Mouse (Mus musculus): Measurements from ENCODE around the gene Vasn. TPM values are rescaled to one million over a fixed set of nuclear protein-coding genes. Genes with fewer than 3 reads are reported as not detected.

Vasn gene
- polyA plus RNA-seq (2015; fragmentation: Nextera tagmentation; extraction: Ambion mirVana): 4.2 and 4.3 TPM in 2 replicates

DNA sequence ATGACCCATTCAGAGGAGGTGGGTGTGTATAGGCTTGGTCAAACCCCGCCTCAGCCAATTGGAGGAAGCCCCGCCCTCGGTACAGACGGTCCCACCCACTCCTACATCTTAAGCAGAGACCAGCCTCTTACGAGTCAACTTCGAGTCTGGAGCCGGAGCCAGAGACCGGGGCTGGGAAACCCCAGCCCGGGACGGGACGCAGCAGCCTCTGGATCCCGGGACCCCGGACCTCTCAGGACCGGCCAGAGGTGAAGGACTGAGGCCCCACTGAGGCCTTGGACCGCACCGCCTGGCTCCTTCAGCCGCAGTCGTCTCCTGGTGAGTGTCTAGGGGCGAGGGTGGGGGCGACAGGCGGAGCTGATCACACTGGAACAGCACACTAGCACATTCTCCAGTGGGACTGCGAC is at the start of gene Vasn, which contains the start of gene Dnaja3:
Gene Vasn (plus strand): TSS at position 111 of the 407 bp plus-strand sequence.
Gene Dnaja3 (plus strand): TSS at position 159 of the 407 bp plus-strand sequence.
- no peaks in the 10 kb centered on the region for H3K27me3 ChIP-seq (ENCODE audit: control insufficient read depth, insufficient read depth, low read depth, low read length)
- peak within 1 kb of the TSS; percentile 62 for H3K9ac ChIP-seq (ENCODE audit: low read depth, low read length)
- H3K4me1 ChIP-seq (ENCODE audit: control insufficient read depth, insufficient read depth, low read length): peaks cover 7% of the 10 kb centered on the region
- H3K36me3 ChIP-seq (ENCODE audit: control insufficient read depth, insufficient read depth, low read length): no peaks in the 10 kb centered on the region
- no peak within 1 kb of the TSS for H3K27ac ChIP-seq (ENCODE audit: low read length)
- H3K9me3 ChIP-seq (replicated peaks; ENCODE audit: control insufficient read depth, low read length, poor library complexity, severe bottlenecking): no peaks in the 10 kb centered on the region
- H3K4me2 ChIP-seq (ENCODE audit: low read length): peak within 1 kb of the TSS; percentile 77
- under 1% methylated on average over 22 of the region's 22 CpGs for WGBS
- ATAC-seq: peak; percentile 89
- H3K4me3 ChIP-seq (ENCODE audit: low read depth, low read length): peak within 1 kb of the TSS; percentile 44

DNA sequence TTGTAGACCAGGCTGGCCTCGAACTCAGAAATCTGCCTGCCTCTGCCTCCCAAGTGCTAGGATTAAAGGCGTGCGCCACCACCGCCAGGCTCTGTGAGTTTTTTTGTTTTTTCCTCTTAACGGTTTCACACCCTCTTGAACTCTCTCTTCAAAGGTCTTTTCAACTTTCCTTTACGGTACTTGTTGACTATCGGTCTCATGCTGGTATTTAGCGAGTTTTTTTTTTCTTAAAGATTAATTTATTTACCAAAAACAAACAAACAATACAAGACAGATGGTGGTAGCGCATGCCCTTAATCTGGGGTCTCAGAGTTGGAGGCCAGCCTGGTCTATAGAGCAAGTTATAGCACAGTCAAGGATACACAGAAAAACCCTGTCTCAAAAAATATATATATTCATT is 49.5 kb upstream of the Vasn start:
- Histone ChIP-seq H3K27me3 (ENCODE audit: control insufficient read depth, insufficient read depth, low read depth, low read length) (no peaks in the 10 kb centered on the region), H3K36me3 (ENCODE audit: control insufficient read depth, insufficient read depth, low read length) (no peaks in the 10 kb centered on the region), H3K9me3 (replicated peaks; ENCODE audit: control insufficient read depth, low read length, poor library complexity, severe bottlenecking) (no peaks in the 10 kb centered on the region), H3K4me2 (ENCODE audit: low read length) (no peak overlapping the region), H3K27ac (ENCODE audit: low read length) (no peak overlapping the region), H3K4me1 (ENCODE audit: control insufficient read depth, insufficient read depth, low read length) (peaks cover 19% of the 10 kb centered on the region), H3K9ac (ENCODE audit: low read depth, low read length) (no peak overlapping the region), H3K4me3 (ENCODE audit: low read depth, low read length) (no peak overlapping the region)
- WGBS: 96% methylated on average over 9 of the region's 9 CpGs
- no peak for ATAC-seq

DNA sequence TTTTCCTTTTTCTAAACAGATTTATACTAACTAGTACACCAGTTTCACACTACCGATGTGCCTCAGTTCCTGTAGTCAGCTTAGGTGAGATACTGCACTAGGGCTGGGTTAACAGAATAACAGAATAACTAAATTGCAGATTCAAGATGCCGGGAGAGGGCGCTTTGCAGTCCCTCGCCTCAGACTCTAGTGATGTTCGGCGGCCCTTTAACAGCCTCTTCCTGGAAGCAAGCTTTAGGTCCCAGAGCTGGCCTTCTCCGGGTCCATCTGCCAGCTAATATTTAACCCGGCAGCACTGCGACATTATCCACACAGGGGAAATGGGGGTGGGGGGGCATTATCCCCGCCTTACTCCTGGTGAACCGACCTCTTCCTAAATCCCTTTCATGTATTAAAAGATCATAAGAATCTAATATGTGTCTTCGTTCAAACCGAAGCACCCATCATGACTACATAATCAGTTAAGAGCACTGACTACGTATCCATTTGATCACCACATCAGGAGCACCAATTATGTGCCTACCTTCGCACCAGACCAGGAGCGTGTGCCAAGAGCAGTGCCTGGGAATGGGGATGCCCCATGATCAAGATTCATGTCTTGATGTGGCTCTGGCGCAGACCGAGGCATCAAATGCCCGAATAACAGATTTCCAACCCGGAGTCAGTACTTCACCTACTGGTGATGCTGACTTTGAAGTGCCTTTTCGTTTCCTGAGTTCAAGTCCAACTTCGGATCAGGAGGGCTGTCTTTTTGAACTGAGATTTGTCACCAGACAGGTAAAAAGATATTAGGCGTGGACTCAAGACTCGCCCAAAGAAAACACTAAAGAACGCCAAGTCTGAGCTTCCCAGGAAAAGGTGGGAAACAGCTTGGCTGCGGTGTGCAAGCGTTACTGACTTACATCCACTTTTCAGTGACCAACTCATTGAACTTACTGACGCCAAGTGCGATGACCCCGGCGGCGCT is 46.5 kb upstream of the Vasn start:
- peak overlapping the region; percentile 92 for H3K4me2 ChIP-seq (ENCODE audit: low read length)
- H3K27ac ChIP-seq (ENCODE audit: low read length): peak overlapping the region; percentile 92
- no peaks in the 10 kb centered on the region for H3K9me3 ChIP-seq (replicated peaks; ENCODE audit: control insufficient read depth, low read length, poor library complexity, severe bottlenecking)
- H3K4me1 ChIP-seq (ENCODE audit: control insufficient read depth, insufficient read depth, low read length): peaks cover 41% of the 10 kb centered on the region
- WGBS: 10% methylated on average over 32 of the region's 32 CpGs
- ATAC-seq: no peak
- H3K36me3 ChIP-seq (ENCODE audit: control insufficient read depth, insufficient read depth, low read length): no peaks in the 10 kb centered on the region
- H3K27me3 ChIP-seq (ENCODE audit: control insufficient read depth, insufficient read depth, low read depth, low read length): no peaks in the 10 kb centered on the region
- H3K9ac ChIP-seq (ENCODE audit: low read depth, low read length): peak overlapping the region; percentile 84
- peak overlapping the region; percentile 68 for H3K4me3 ChIP-seq (ENCODE audit: low read depth, low read length)

DNA sequence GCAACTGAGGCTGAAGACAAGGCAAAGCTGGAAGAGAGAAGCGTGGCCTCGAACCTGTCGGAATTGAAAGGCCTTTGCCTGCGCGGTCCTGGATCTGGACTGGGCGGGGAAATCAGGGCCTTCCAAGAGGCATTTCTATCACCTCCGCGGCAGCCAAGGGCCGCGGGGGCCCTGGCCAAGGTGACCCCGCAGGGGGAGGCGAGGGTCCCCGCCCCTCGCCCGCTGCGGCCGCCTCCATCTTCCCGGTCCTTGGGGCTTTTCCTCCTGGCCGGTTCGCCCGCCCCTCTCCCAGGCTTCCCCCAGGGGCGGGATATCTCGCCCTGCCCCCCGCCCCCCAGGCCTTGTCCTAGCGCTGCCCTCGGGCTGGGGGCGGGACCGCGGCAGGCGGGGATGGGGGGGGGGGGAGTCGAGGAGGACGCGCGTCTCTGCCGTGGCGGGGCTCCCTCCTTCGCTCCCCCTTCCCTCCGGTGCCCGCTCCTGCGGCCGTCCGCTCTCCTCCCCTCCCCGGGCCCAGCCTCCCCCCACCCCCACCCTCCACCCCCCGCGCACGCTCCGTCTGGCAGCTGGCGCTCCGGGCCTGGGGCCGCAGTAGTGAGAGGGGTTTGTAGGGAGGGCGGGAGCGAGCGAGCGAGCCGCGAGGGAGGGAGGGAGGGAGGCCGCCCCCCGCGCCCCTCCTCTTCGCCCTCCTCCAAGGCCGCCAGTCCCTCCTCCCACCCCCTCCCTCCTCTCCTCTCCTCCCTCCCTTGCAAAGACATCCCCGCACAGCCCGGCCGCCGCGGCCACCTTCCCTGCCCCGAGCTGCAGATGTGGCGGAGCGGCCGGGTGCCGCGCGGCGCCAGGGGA is 45.5 kb upstream of the Vasn start, which contains the start of gene Glis2:
Gene Glis2 (plus strand): TSS at position 743 of the 843 bp plus-strand sequence.
- H3K9ac ChIP-seq (ENCODE audit: low read depth, low read length): peak within 1 kb of the TSS; percentile 84
- ATAC-seq: peak; percentile 84
- H3K4me2 ChIP-seq (ENCODE audit: low read length): peak within 1 kb of the TSS; percentile 92
- peak within 1 kb of the TSS; percentile 92 for H3K27ac ChIP-seq (ENCODE audit: low read length)
- H3K36me3 ChIP-seq (ENCODE audit: control insufficient read depth, insufficient read depth, low read length): no peaks in the 10 kb centered on the region
- under 1% methylated on average over 22 of the region's 74 CpGs for WGBS
- peaks cover 49% of the 10 kb centered on the region for H3K4me1 ChIP-seq (ENCODE audit: control insufficient read depth, insufficient read depth, low read length)
- H3K9me3 ChIP-seq (replicated peaks; ENCODE audit: control insufficient read depth, low read length, poor library complexity, severe bottlenecking): no peaks in the 10 kb centered on the region
- H3K4me3 ChIP-seq (ENCODE audit: low read depth, low read length): peak within 1 kb of the TSS; percentile 68
- no peaks in the 10 kb centered on the region for H3K27me3 ChIP-seq (ENCODE audit: control insufficient read depth, insufficient read depth, low read depth, low read length)

DNA sequence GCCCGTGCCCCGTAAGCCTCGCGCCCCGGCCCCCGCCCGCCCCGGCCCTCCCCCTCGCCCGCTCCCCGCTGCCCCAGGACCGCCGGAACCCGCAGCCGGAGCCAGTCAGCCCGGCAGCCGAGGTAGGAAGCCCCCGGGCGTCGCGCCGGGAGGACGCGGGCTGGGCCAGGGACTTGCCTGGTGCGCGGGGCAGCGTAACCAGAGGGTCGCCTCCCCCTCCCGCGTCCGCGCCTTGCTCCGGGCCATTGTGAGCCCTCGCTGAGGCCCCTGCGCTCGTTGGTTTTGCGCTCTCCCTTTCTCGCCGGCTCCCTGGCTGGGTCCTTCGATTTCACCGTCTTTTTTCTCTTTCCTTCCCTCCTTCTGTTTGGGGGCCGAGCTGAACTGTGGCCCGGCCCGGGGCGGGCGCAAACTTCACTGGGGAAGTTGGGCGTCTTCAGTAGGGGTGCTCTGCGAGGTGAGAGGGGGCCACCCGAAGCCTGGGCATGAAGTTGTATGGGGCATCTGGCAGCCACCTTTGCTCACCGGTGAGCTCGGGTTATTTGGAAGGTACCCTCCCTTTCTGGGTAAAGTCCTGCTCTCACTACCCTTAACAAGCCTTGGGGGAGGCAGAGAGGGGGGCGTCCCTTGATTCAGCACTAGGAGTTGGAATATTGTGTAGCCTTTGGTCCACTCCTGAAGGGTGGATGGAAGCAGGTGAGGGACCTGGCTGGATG is 44.8 kb upstream of the Vasn start:
- H3K36me3 ChIP-seq (ENCODE audit: control insufficient read depth, insufficient read depth, low read length): no peaks in the 10 kb centered on the region
- peak overlapping the region; percentile 84 for H3K9ac ChIP-seq (ENCODE audit: low read depth, low read length)
- H3K27ac ChIP-seq (ENCODE audit: low read length): peak overlapping the region; percentile 92
- ATAC-seq: peak; percentile 64
- peak overlapping the region; percentile 92 for H3K4me2 ChIP-seq (ENCODE audit: low read length)
- no peaks in the 10 kb centered on the region for H3K27me3 ChIP-seq (ENCODE audit: control insufficient read depth, insufficient read depth, low read depth, low read length)
- H3K4me3 ChIP-seq (ENCODE audit: low read depth, low read length): peak overlapping the region; percentile 68
- H3K4me1 ChIP-seq (ENCODE audit: control insufficient read depth, insufficient read depth, low read length): peaks cover 49% of the 10 kb centered on the region
- no peaks in the 10 kb centered on the region for H3K9me3 ChIP-seq (replicated peaks; ENCODE audit: control insufficient read depth, low read length, poor library complexity, severe bottlenecking)
- WGBS: under 1% methylated on average over 28 of the region's 52 CpGs

DNA sequence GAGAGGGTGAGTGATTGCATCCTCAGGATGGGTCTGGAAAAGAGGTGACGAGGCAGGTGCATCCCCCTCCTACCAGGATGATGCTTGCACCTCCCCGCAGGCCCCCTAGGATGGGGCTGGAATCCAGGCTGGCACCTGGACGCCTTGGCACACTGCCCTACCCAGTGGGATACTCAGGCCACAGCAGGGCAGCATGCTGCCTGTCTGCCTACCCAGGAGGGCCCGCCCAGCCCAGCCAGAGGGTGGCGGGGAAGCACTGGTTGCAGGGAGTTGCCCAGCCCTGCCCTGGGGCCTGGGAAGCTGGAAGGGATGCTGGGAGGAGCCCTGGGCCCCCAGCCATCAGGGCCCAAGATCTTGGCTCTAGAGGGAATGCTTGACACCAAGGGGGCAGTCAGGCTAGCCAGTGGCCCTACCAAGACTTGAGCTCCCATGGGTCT is 44.2 kb upstream of the Vasn start:
- Histone ChIP-seq H3K9me3 (replicated peaks; ENCODE audit: control insufficient read depth, low read length, poor library complexity, severe bottlenecking) (no peaks in the 10 kb centered on the region), H3K4me1 (ENCODE audit: control insufficient read depth, insufficient read depth, low read length) (peaks cover 49% of the 10 kb centered on the region), H3K27me3 (ENCODE audit: control insufficient read depth, insufficient read depth, low read depth, low read length) (no peaks in the 10 kb centered on the region), H3K4me2 (ENCODE audit: low read length) (peak overlapping the region; percentile 92), H3K36me3 (ENCODE audit: control insufficient read depth, insufficient read depth, low read length) (no peaks in the 10 kb centered on the region), H3K27ac (ENCODE audit: low read length) (peak overlapping the region; percentile 92), H3K4me3 (ENCODE audit: low read depth, low read length) (peak overlapping the region; percentile 68), H3K9ac (ENCODE audit: low read depth, low read length) (peak overlapping the region; percentile 84)
- ATAC-seq: peak; percentile 11
- 0% methylated on average over 5 of the region's 5 CpGs for WGBS

DNA sequence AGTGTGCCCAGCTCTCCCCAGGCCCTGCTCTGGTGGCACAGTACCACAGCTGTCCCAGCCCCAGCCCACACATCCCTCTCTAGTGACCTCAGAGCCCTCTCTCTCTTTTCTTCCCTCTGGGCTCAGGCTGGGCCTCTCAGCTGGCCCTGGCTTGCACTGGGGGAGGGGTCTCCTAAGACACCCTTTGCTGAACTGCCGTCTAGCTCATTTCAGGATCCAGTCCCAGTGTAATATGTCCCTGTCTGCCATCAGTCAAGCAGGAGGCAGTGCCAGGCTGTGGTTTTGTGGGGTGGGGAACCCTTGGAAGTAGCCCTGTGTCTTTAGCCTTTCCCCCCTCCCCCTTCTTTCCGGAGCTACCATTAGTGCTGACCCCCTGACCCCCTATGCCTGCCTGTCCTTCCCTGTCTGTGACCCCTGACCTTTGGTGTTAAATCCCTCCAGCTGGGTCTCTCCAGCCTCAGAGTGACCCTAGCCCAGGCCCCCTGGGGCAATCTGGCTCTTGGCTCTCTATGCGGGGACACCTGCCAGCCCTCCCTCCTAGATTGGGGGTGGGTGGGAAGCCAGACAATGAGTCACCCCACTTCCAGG is 43.5 kb upstream of the Vasn start:
- peak overlapping the region; percentile 68 for H3K4me3 ChIP-seq (ENCODE audit: low read depth, low read length)
- H3K4me1 ChIP-seq (ENCODE audit: control insufficient read depth, insufficient read depth, low read length): peaks cover 49% of the 10 kb centered on the region
- H3K4me2 ChIP-seq (ENCODE audit: low read length): peak overlapping the region; percentile 92
- H3K9ac ChIP-seq (ENCODE audit: low read depth, low read length): peak overlapping the region; percentile 84
- H3K36me3 ChIP-seq (ENCODE audit: control insufficient read depth, insufficient read depth, low read length): no peaks in the 10 kb centered on the region
- no peaks in the 10 kb centered on the region for H3K9me3 ChIP-seq (replicated peaks; ENCODE audit: control insufficient read depth, low read length, poor library complexity, severe bottlenecking)
- no peak for ATAC-seq
- peak overlapping the region; percentile 92 for H3K27ac ChIP-seq (ENCODE audit: low read length)
- H3K27me3 ChIP-seq (ENCODE audit: control insufficient read depth, insufficient read depth, low read depth, low read length): no peaks in the 10 kb centered on the region
- 5% methylated on average over 3 of the region's 3 CpGs for WGBS

DNA sequence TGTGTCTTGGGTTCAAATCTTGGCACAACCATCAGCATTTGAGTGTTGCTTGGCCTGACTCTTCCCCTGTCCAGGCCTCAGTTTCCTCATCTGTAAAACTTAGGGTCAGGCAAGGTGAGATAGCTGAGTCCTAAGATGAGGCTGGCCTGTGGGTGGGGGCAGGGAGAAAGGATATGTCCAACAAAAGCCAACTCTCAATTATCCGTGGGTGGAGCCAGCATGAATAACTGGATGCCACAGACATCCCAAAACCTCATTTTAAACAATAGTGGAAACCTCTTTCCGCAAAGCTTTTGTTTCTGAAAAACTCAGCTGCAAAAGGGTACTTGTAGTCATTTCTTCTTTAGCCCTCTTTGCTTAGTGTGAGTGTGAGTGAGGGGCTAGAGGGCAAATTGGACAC is 42.9 kb upstream of the Vasn start:
- no peaks in the 10 kb centered on the region for H3K27me3 ChIP-seq (ENCODE audit: control insufficient read depth, insufficient read depth, low read depth, low read length)

More for the DNA sequence above, 42.9 kb upstream of the Vasn start:
- ATAC-seq: no peak
- peaks cover 49% of the 10 kb centered on the region for H3K4me1 ChIP-seq (ENCODE audit: control insufficient read depth, insufficient read depth, low read length)
- 34% methylated on average over 2 of the region's 2 CpGs for WGBS
- H3K9me3 ChIP-seq (replicated peaks; ENCODE audit: control insufficient read depth, low read length, poor library complexity, severe bottlenecking): no peaks in the 10 kb centered on the region
- H3K9ac ChIP-seq (ENCODE audit: low read depth, low read length): peak overlapping the region; percentile 18; the same call in 1 of the 2 replicates
- H3K36me3 ChIP-seq (ENCODE audit: control insufficient read depth, insufficient read depth, low read length): no peaks in the 10 kb centered on the region
- H3K4me2 ChIP-seq (ENCODE audit: low read length): peak overlapping the region; percentile 92
- no peak overlapping the region for H3K27ac ChIP-seq (ENCODE audit: low read length)
- H3K4me3 ChIP-seq (ENCODE audit: low read depth, low read length): peak overlapping the region; percentile 68; the same call in 1 of the 2 replicates

Data from midbrain, embryonic 16.5 days (tissue).